Mouse (Mus musculus): ENCODE measurements at regions not wholly inside any gene's neighbourhood (a gene's known extent, or its start where the extent isn't known, plus 50 kb on each side); places are given as distances from the start of the nearest gene placed in this dataset.

DNA sequence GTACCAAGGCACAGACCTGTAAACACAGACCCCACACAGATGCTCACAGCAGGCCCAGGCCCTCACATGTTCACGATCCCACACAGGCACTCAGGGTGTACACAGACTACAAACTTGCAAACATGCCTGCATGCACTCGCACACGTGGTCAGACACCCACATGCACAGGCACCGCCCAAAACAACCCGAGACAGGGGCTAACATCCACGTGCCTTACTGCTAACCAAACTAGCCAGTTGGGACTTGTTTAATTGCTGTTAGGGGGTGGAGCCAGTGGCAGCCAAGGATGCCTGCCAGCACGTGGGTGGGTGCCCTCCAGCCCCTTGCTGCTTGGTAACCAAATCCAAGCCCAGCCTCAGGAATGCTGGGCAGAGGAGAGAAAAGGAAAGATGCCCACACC lies 116.6 kb upstream of the Ccnd1 start:
- DNase-seq (ENCODE audit: low spot score): peak; percentile 46
- no peaks in the 10 kb centered on the region for H3K36me3 ChIP-seq (ENCODE audit: control insufficient read depth, insufficient read depth, low read length)
- no peak for TF ChIP-seq POLR2A (IDR thresholded peaks at IDR 0.05; ENCODE audit: borderline replicate concordance, extremely low read depth, insufficient read depth, insufficient read length)
- no peaks in the 10 kb centered on the region; the same call in 1 of the 2 replicates for H3K9me3 ChIP-seq (ENCODE audit: control insufficient read depth, low read length)
- H3K27ac ChIP-seq (replicated peaks; ENCODE audit: low read depth, low read length): no peak overlapping the region
- 19% methylated on average over 7 of the region's 7 CpGs for WGBS
- no peaks in the 10 kb centered on the region for H3K27me3 ChIP-seq (ENCODE audit: control insufficient read depth, insufficient read depth, low read length)
- ATAC-seq (ENCODE audit: low FRiP score, low read depth): no peak; the same call in 1 of the 2 replicates
- no peak overlapping the region for H3K9ac ChIP-seq (ENCODE audit: low read depth, low read length, severe bottlenecking)
- no peak overlapping the region for H3K4me2 ChIP-seq (replicated peaks; ENCODE audit: low read depth, low read length, severe bottlenecking)
- H3K4me1 ChIP-seq (ENCODE audit: control insufficient read depth, insufficient read depth, low read length): peaks cover 12% of the 10 kb centered on the region; the same call in 1 of the 2 replicates
- H3K4me3 ChIP-seq (replicated peaks; ENCODE audit: low read length): no peak overlapping the region

DNA sequence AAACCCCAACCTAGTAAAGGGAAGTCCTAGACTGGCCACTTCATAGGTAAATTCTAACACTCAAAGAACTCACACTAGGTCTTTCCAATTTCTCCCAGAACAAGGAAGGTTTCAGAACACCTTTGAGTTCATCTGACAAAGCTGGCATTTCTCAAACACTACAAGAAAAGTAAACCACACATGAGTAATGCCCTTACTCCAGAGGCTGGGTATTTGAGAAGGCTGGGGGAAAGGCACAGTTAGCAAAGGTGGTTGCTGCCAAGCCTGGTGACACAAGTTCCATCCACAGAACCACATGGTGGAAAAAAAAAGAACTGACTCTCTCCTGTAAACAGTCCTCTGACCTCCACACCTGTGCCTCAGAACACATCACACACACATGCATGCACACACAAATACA lies 111.9 kb upstream of the Ccnd1 start:
- Histone ChIP-seq H3K9me3 (ENCODE audit: control insufficient read depth, low read length) (no peaks in the 10 kb centered on the region; the same call in 1 of the 2 replicates), H3K27me3 (ENCODE audit: control insufficient read depth, insufficient read depth, low read length) (no peaks in the 10 kb centered on the region), H3K36me3 (ENCODE audit: control insufficient read depth, insufficient read depth, low read length) (no peaks in the 10 kb centered on the region), H3K4me2 (replicated peaks; ENCODE audit: low read depth, low read length, severe bottlenecking) (no peak overlapping the region), H3K4me1 (ENCODE audit: control insufficient read depth, insufficient read depth, low read length) (peaks cover 17% of the 10 kb centered on the region), H3K4me3 (replicated peaks; ENCODE audit: low read length) (no peak overlapping the region), H3K9ac (ENCODE audit: low read depth, low read length, severe bottlenecking) (no peak overlapping the region), H3K27ac (replicated peaks; ENCODE audit: low read depth, low read length) (no peak overlapping the region)
- ATAC-seq (ENCODE audit: low FRiP score, low read depth) (no peak), DNase-seq (ENCODE audit: low spot score) (no peak)
- no peak for TF ChIP-seq POLR2A (IDR thresholded peaks at IDR 0.05; ENCODE audit: borderline replicate concordance, extremely low read depth, insufficient read depth, insufficient read length)

DNA sequence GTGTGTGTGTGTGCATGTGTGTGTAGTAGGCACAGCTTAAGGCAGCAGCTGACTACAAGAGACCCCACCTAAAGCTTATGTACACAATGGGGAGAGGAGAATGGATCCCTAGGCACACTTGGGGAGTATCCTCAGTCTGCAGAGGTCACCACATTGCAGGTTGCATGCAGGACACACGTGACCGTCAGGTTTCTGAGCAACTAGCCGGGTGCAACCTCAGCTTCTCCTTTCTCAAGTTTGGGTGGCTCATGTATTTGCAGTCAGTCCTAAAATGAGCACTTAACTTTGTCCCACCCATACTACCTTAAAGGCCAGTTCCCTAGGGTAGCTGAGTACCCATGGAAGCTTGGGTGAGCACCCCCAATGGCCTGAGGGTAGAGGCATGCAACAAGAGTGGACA lies 111.0 kb upstream of the Ccnd1 start:
- no peak for TF ChIP-seq POLR2A (IDR thresholded peaks at IDR 0.05; ENCODE audit: borderline replicate concordance, extremely low read depth, insufficient read depth, insufficient read length)
- WGBS: 86% methylated on average over 3 of the region's 3 CpGs
- Histone ChIP-seq H3K4me2 (replicated peaks; ENCODE audit: low read depth, low read length, severe bottlenecking) (no peak overlapping the region), H3K27me3 (ENCODE audit: control insufficient read depth, insufficient read depth, low read length) (no peaks in the 10 kb centered on the region), H3K36me3 (ENCODE audit: control insufficient read depth, insufficient read depth, low read length) (no peaks in the 10 kb centered on the region), H3K4me3 (replicated peaks; ENCODE audit: low read length) (no peak overlapping the region), H3K9ac (ENCODE audit: low read depth, low read length, severe bottlenecking) (no peak overlapping the region), H3K4me1 (ENCODE audit: control insufficient read depth, insufficient read depth, low read length) (peaks cover 9% of the 10 kb centered on the region), H3K9me3 (ENCODE audit: control insufficient read depth, low read length) (no peaks in the 10 kb centered on the region; the same call in 1 of the 2 replicates), H3K27ac (replicated peaks; ENCODE audit: low read depth, low read length) (no peak overlapping the region)
- ATAC-seq (ENCODE audit: low FRiP score, low read depth) (no peak), DNase-seq (ENCODE audit: low spot score) (no peak)

DNA sequence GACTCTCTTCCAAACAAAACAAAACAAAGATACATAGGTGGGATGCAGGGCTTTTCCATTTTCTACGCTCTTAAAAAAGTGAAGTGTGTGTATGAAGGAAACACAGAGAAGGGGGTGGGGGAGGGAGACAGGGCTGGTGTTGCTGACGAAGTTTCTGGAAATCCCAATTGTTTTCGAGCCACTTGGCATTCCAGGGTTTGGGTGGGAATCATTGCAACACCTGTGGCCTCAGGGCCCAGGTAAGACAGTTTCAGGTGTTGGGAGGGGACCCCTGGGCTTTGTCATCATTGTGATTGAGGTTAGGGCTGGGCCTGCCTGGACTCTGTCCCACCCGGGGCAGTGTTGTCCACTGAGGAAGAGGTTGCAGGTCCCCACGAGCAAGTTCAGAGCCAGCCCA lies 108.8 kb upstream of the Ccnd1 start:
- no peak for ATAC-seq (ENCODE audit: low FRiP score, low read depth)
- H3K4me1 ChIP-seq (ENCODE audit: control insufficient read depth, insufficient read depth, low read length): peaks cover 7% of the 10 kb centered on the region

DNA sequence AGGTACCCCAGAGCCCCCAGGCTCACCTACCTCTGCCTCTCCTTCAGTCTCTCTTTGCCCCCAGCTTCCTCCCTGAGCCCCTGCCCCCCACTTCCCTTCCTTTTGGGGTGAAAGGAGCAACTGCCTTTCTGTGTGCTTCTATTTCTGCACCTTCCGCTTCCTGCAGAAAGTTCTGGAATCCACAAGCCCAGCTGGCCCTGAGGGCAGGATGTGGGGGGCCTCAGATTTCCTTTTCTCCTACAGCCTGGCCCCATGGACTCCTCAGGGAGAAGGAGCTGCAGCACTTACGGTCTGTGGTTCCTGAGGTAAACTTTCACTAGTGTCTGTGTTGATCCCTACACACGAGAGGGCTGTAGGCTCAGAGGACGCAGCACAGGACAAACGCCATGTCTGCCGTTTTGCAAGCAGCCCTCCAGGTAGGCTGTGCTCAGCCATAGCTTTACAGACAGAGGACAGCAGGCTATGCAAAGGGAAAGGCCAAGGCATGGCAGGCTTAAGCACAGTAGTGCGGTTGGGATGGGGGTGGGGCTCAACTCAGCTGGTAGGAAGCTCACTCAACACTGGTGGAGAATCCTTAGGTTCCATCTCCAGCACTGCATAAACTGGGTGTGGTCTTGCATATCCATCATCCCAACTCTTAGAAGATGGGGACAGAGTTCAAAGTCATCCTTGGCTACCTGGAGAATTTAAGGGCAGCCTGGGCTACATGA lies 108.2 kb upstream of the Ccnd1 start:
- no peak overlapping the region for H3K27ac ChIP-seq (replicated peaks; ENCODE audit: low read depth, low read length)
- H3K4me1 ChIP-seq (ENCODE audit: control insufficient read depth, insufficient read depth, low read length): peaks cover 7% of the 10 kb centered on the region
- H3K27me3 ChIP-seq (ENCODE audit: control insufficient read depth, insufficient read depth, low read length): no peaks in the 10 kb centered on the region
- ATAC-seq (ENCODE audit: low FRiP score, low read depth) (no peak), DNase-seq (ENCODE audit: low spot score) (no peak)
- no peaks in the 10 kb centered on the region for H3K36me3 ChIP-seq (ENCODE audit: control insufficient read depth, insufficient read depth, low read length)
- no peak overlapping the region for H3K4me2 ChIP-seq (replicated peaks; ENCODE audit: low read depth, low read length, severe bottlenecking)
- 46% methylated on average over 7 of the region's 7 CpGs for WGBS
- H3K9ac ChIP-seq (ENCODE audit: low read depth, low read length, severe bottlenecking): no peak overlapping the region
- no peak overlapping the region for H3K4me3 ChIP-seq (replicated peaks; ENCODE audit: low read length)
- TF ChIP-seq POLR2A (IDR thresholded peaks at IDR 0.05; ENCODE audit: borderline replicate concordance, extremely low read depth, insufficient read depth, insufficient read length): no peak
- no peaks in the 10 kb centered on the region for H3K9me3 ChIP-seq (ENCODE audit: control insufficient read depth, low read length)

More for the DNA sequence above, 108.8 kb upstream of the Ccnd1 start:
- Histone ChIP-seq H3K4me2 (replicated peaks; ENCODE audit: low read depth, low read length, severe bottlenecking) (no peak overlapping the region), H3K27ac (replicated peaks; ENCODE audit: low read depth, low read length) (no peak overlapping the region), H3K9ac (ENCODE audit: low read depth, low read length, severe bottlenecking) (no peak overlapping the region), H3K9me3 (ENCODE audit: control insufficient read depth, low read length) (no peaks in the 10 kb centered on the region), H3K4me3 (replicated peaks; ENCODE audit: low read length) (no peak overlapping the region), H3K36me3 (ENCODE audit: control insufficient read depth, insufficient read depth, low read length) (no peaks in the 10 kb centered on the region), H3K27me3 (ENCODE audit: control insufficient read depth, insufficient read depth, low read length) (no peaks in the 10 kb centered on the region)
- no peak for DNase-seq (ENCODE audit: low spot score)
- no peak for TF ChIP-seq POLR2A (IDR thresholded peaks at IDR 0.05; ENCODE audit: borderline replicate concordance, extremely low read depth, insufficient read depth, insufficient read length)
- 77% methylated on average over 5 of the region's 5 CpGs for WGBS
